Mouse (Mus musculus) lung, postnatal 0 days (tissue): Measurements from ENCODE around the gene Nudt4.

Experiments
- CTCF ChIP-seq: IDR thresholded peaks from 2 replicates; pipeline ENCODE4 v1.5.1; 2016; ENCODE audit warnings: antibody characterized with exemption, mild to moderate bottlenecking
- EP300 ChIP-seq: IDR thresholded peaks from 2 replicates; pipeline ENCODE4 v1.6.1; 2016; ENCODE audit warnings: antibody characterized with exemption, mild to moderate bottlenecking, control low read depth

GRCm38 (mm10) chr10:95535399-95536221, 28.3 kb downstream of the Nudt4 start:
- TF ChIP-seq CTCF (no peak), EP300 (no peak)
